Mouse (Mus musculus): ENCODE results near the gene Gm10392.
A peak's percentile ranks its signal among the peaks of the same experiment; 100 is the strongest.
"Not testable (repeated sequence)": the region's sequence is repeated elsewhere in the genome, so short reads cannot be mapped to it uniquely, and the experiment has no call there.

The Gm10392 gene

GRCm38 (mm10) chr11:77519043-77519442 is at the start of gene Gm10392:
Gm10392 (minus strand) TSS chr11:77519198.
- no peak for DNase-seq

- no peak for DNase-seq
Observed at GRCm38 (mm10) chr11:77545261-77545660, 26.3 kb upstream of the Gm10392 start.

GRCm38 (mm10) chr11:77532202-77532846 is 13.3 kb upstream of the Gm10392 start:
- DNase-seq = no peak

GRCm38 (mm10) chr11:77530862-77531261 is 11.9 kb upstream of the Gm10392 start:
- no peak for DNase-seq

- DNase-seq = no peak
Observed at GRCm38 (mm10) chr11:77529644-77530043, 10.6 kb upstream of the Gm10392 start.

- not testable (repeated sequence) for DNase-seq
Observed at GRCm38 (mm10) chr11:77528420-77528819, 9.4 kb upstream of the Gm10392 start.

- DNase-seq = no peak
Observed at GRCm38 (mm10) chr11:77525804-77526486, 6.9 kb upstream of the Gm10392 start.

GRCm38 (mm10) chr11:77520601-77521529 is 1.9 kb upstream of the Gm10392 start:
- DNase-seq = no peak

- DNase-seq = no peak
Observed at GRCm38 (mm10) chr11:77518051-77518798, 773 bp downstream of the Gm10392 start.

GRCm38 (mm10) chr11:77516553-77517425 is 2.2 kb downstream of the Gm10392 start:
- no peak for DNase-seq

- DNase-seq = no peak
Observed at GRCm38 (mm10) chr11:77515637-77516552, 3.1 kb downstream of the Gm10392 start, which contains the start of gene Trp53i13. Trp53i13 (minus strand) TSS chr11:77515980.

GRCm38 (mm10) chr11:77514832-77515636 is 4.0 kb downstream of the Gm10392 start, which contains the start of gene Abhd15:
Abhd15 (plus strand) TSS chr11:77515121.
- DNase-seq = peak; percentile 76 to 79

GRCm38 (mm10) chr11:77514281-77514831 is 4.6 kb downstream of the Gm10392 start:
- DNase-seq = no peak

GRCm38 (mm10) chr11:77513811-77514170 is 5.2 kb downstream of the Gm10392 start:
- no peak for DNase-seq

GRCm38 (mm10) chr11:77512891-77513810 is 5.8 kb downstream of the Gm10392 start:
- peak; percentile 83 to 84 for DNase-seq

- no peak for DNase-seq
Observed at GRCm38 (mm10) chr11:77511336-77511735, 7.7 kb downstream of the Gm10392 start.

GRCm38 (mm10) chr11:77508068-77509021 is 10.7 kb downstream of the Gm10392 start:
- DNase-seq = peak; percentile 84 to 88

Measured in kidney, adult 8-10 months (tissue).